Mouse (Mus musculus): ENCODE data around the gene Psmd2. TPM values are rescaled to one million over a fixed set of nuclear protein-coding genes. Genes with fewer than 3 reads are reported as not detected.

Gene Psmd2
- polyA plus RNA-seq, 1 experiment from 2014 or later: 397 TPM

GRCm38 (mm10) chr16:20706407-20707055 is 55.1 kb downstream of the Psmd2 start:
- Histone ChIP-seq H3K4me2 (replicated peaks) (no peak overlapping the region), H3K9me3 (replicated peaks) (no peaks in the 10 kb centered on the region), H3K27me3 (no peaks in the 10 kb centered on the region), H3K4me3 (no peak overlapping the region), H3K27ac (no peak overlapping the region), H3K36me3 (peaks cover 61% of the 10 kb centered on the region), H3K4me1 (peaks cover 17% of the 10 kb centered on the region), H3K9ac (no peak overlapping the region)
- 93% methylated on average over 2 of the region's 2 CpGs for WGBS
- ATAC-seq (ENCODE audit: low FRiP score): no peak

- Histone ChIP-seq H3K9ac (no peak overlapping the region; the same call in 1 of the 2 replicates), H3K9me3 (replicated peaks) (no peaks in the 10 kb centered on the region), H3K36me3 (peaks cover 71% of the 10 kb centered on the region), H3K4me2 (replicated peaks) (no peak overlapping the region), H3K27ac (no peak overlapping the region), H3K4me1 (peaks cover 2% of the 10 kb centered on the region), H3K4me3 (no peak overlapping the region), H3K27me3 (no peaks in the 10 kb centered on the region)
- ATAC-seq (ENCODE audit: low FRiP score): peak; percentile 1; the same call in 1 of the 2 replicates
- WGBS: 92% methylated on average over 21 of the region's 21 CpGs
Measured at GRCm38 (mm10) chr16:20708220-20708938, 56.9 kb downstream of the Psmd2 start.

GRCm38 (mm10) chr16:20708939-20709734 is 57.7 kb downstream of the Psmd2 start:
- Histone ChIP-seq H3K9me3 (replicated peaks) (no peaks in the 10 kb centered on the region), H3K4me1 (peaks cover 10% of the 10 kb centered on the region), H3K36me3 (peaks cover 67% of the 10 kb centered on the region), H3K4me2 (replicated peaks) (no peak overlapping the region), H3K27ac (no peak overlapping the region), H3K4me3 (no peak overlapping the region), H3K27me3 (no peaks in the 10 kb centered on the region), H3K9ac (no peak overlapping the region; the same call in 1 of the 2 replicates)
- ATAC-seq (ENCODE audit: low FRiP score): peak; percentile 62
- 76% methylated on average over 19 of the region's 19 CpGs for WGBS

- H3K36me3 ChIP-seq: peaks cover 60% of the 10 kb centered on the region
- 92% methylated on average over 11 of the region's 11 CpGs for WGBS
- ATAC-seq (ENCODE audit: low FRiP score): no peak
- H3K4me2 ChIP-seq (replicated peaks): no peak overlapping the region
- H3K27ac ChIP-seq: no peak overlapping the region
- H3K4me3 ChIP-seq: no peak overlapping the region
- peaks cover 22% of the 10 kb centered on the region for H3K4me1 ChIP-seq
- H3K9ac ChIP-seq: no peak overlapping the region
- no peaks in the 10 kb centered on the region for H3K9me3 ChIP-seq (replicated peaks)
- H3K27me3 ChIP-seq: no peaks in the 10 kb centered on the region
Measured at GRCm38 (mm10) chr16:20710370-20710769, 58.9 kb downstream of the Psmd2 start.

GRCm38 (mm10) chr16:20710810-20711209 is 59.4 kb downstream of the Psmd2 start:
- peaks cover 58% of the 10 kb centered on the region for H3K36me3 ChIP-seq

GRCm38 (mm10) chr16:20712190-20712589 is 60.7 kb downstream of the Psmd2 start:
- Histone ChIP-seq H3K9ac (no peak overlapping the region), H3K27ac (no peak overlapping the region), H3K4me3 (no peak overlapping the region), H3K4me2 (replicated peaks) (no peak overlapping the region), H3K9me3 (replicated peaks) (no peaks in the 10 kb centered on the region), H3K4me1 (peaks cover 34% of the 10 kb centered on the region), H3K27me3 (no peaks in the 10 kb centered on the region), H3K36me3 (peaks cover 45% of the 10 kb centered on the region)
- ATAC-seq (ENCODE audit: low FRiP score): no peak
- WGBS: 79% methylated on average over 9 of the region's 9 CpGs

More at GRCm38 (mm10) chr16:20710810-20711209, 59.4 kb downstream of the Psmd2 start:
- no peak overlapping the region for H3K4me3 ChIP-seq
- peaks cover 25% of the 10 kb centered on the region for H3K4me1 ChIP-seq
- no peak for ATAC-seq (ENCODE audit: low FRiP score)
- no peaks in the 10 kb centered on the region for H3K27me3 ChIP-seq
- 87% methylated on average over 4 of the region's 4 CpGs for WGBS
- H3K9ac ChIP-seq: no peak overlapping the region
- H3K4me2 ChIP-seq (replicated peaks): no peak overlapping the region
- H3K9me3 ChIP-seq (replicated peaks): no peaks in the 10 kb centered on the region
- H3K27ac ChIP-seq: no peak overlapping the region

- ATAC-seq (ENCODE audit: low FRiP score): no peak
- H3K4me2 ChIP-seq (replicated peaks): no peak overlapping the region
- peaks cover 38% of the 10 kb centered on the region for H3K36me3 ChIP-seq
- WGBS: 91% methylated on average over 7 of the region's 7 CpGs
- no peak overlapping the region for H3K4me3 ChIP-seq
- peaks cover 37% of the 10 kb centered on the region for H3K4me1 ChIP-seq
- H3K27ac ChIP-seq: no peak overlapping the region
- no peaks in the 10 kb centered on the region for H3K27me3 ChIP-seq
- H3K9me3 ChIP-seq (replicated peaks): no peaks in the 10 kb centered on the region
- no peak overlapping the region for H3K9ac ChIP-seq
Measured at GRCm38 (mm10) chr16:20712889-20713288, 61.4 kb downstream of the Psmd2 start.

MicroRNA genes within 50 kb of the gene (microRNA counts, 519-probe panel; counts per million panel counts)
- 3,980 counts per million, percentile 81 among the panel's probes with 10 or more counts for microRNA mmu-miR-1224

Small RNAs within 50 kb of the gene (microRNA-seq; reads per million reads assigned to microRNA genes)
- 14.4 reads per million, percentile 26 among the genes with 10 or more reads in this experiment for gene Mir1224

Other genes with a start within 250 kb of the Psmd2 start
- gene Abcc5, start 225.3 kb upstream of the Psmd2 start, polyA plus RNA-seq (2016; fragmentation: Nextera tagmentation; extraction: Ambion mirVana): 139 and 143 TPM in 2 replicates
- 118 and 127 TPM in 2 replicates for gene Eif2b5, start 152.8 kb upstream of the Psmd2 start, polyA plus RNA-seq (2016; fragmentation: Nextera tagmentation; extraction: Ambion mirVana)
- 51.6 and 60.5 TPM in 2 replicates for gene Dvl3, start 134.7 kb upstream of the Psmd2 start, polyA plus RNA-seq (2016; fragmentation: Nextera tagmentation; extraction: Ambion mirVana)
- gene Ap2m1, start 116.2 kb upstream of the Psmd2 start, polyA plus RNA-seq (2016; fragmentation: Nextera tagmentation; extraction: Ambion mirVana): 901 and 915 TPM in 2 replicates
- 72.7 and 76.2 TPM in 2 replicates for gene Abcf3, start 103.1 kb upstream of the Psmd2 start, polyA plus RNA-seq (2016; fragmentation: Nextera tagmentation; extraction: Ambion mirVana)
- gene Vwa5b2, start 62.2 kb upstream of the Psmd2 start, polyA plus RNA-seq (2016; fragmentation: Nextera tagmentation; extraction: Ambion mirVana): 8.8 and 11.0 TPM in 2 replicates
- 16.6 and 20.1 TPM in 2 replicates for gene Eef1akmt4, start 40.1 kb upstream of the Psmd2 start, polyA plus RNA-seq (2016; fragmentation: Nextera tagmentation; extraction: Ambion mirVana)
- gene Gm49333, start 40.0 kb upstream of the Psmd2 start, polyA plus RNA-seq (2016; fragmentation: Nextera tagmentation; extraction: Ambion mirVana): 0.20 TPM in 1 of 2 replicates, not detected in the other
- 40.0 and 42.6 TPM in 2 replicates for gene Alg3, start 39.9 kb upstream of the Psmd2 start, polyA plus RNA-seq (2016; fragmentation: Nextera tagmentation; extraction: Ambion mirVana)
- 9.1 TPM in 2 replicates for gene Camk2n2, start 30.4 kb upstream of the Psmd2 start, polyA plus RNA-seq (2016; fragmentation: Nextera tagmentation; extraction: Ambion mirVana)
- 7.7 and 10.2 TPM in 2 replicates for gene Ece2, start 21.8 kb upstream of the Psmd2 start, polyA plus RNA-seq (2016; fragmentation: Nextera tagmentation; extraction: Ambion mirVana)
- gene Eif4g1, start 16.7 kb downstream of the Psmd2 start, polyA plus RNA-seq (2016; fragmentation: Nextera tagmentation; extraction: Ambion mirVana): 197 and 200 TPM in 2 replicates
- 19.4 and 19.8 TPM in 2 replicates for gene Fam131a, start 41.6 kb downstream of the Psmd2 start, polyA plus RNA-seq (2016; fragmentation: Nextera tagmentation; extraction: Ambion mirVana)
- 68.6 and 80.7 TPM in 2 replicates for gene Polr2h, start 66.0 kb downstream of the Psmd2 start, polyA plus RNA-seq (2016; fragmentation: Nextera tagmentation; extraction: Ambion mirVana)
- 40.0 and 40.5 TPM in 2 replicates for gene Clcn2, start 66.1 kb downstream of the Psmd2 start, polyA plus RNA-seq (2016; fragmentation: Nextera tagmentation; extraction: Ambion mirVana)
- 6.0 and 6.4 TPM in 2 replicates for gene Chrd, start 81.5 kb downstream of the Psmd2 start, polyA plus RNA-seq (2016; fragmentation: Nextera tagmentation; extraction: Ambion mirVana)
- gene Thpo, start 82.9 kb downstream of the Psmd2 start, polyA plus RNA-seq (2016; fragmentation: Nextera tagmentation; extraction: Ambion mirVana): 0.96 and 0.98 TPM in 2 replicates